Mouse (Mus musculus) right cerebral cortex, postnatal 4 days (tissue): ENCODE data around the gene Wnt9a.
A peak's percentile ranks its signal among the peaks of the same experiment; 100 is the strongest.
"Not testable (repeated sequence)": the region's sequence is repeated elsewhere in the genome, so short reads cannot be mapped to it uniquely, and the experiment has no call there.

Experiments used
- DNase-seq: peaks from one replicate; pipeline ENCODE4 v3.0.0-alpha.2; 2022

Gene Wnt9a

GRCm38 (mm10) chr11:59306461-59307421 lies at the start of gene Wnt9a:
TSS of gene Wnt9a (plus strand) at chr11:59306928.
- DNase-seq = peak; percentile 43

GRCm38 (mm10) chr11:59259647-59260046 lies 47.1 kb upstream of the Wnt9a start:
- DNase-seq = no peak

GRCm38 (mm10) chr11:59260706-59261493 lies 45.8 kb upstream of the Wnt9a start:
- DNase-seq = no peak

- no peak for DNase-seq
These were observed 44.4 kb upstream of the Wnt9a start for GRCm38 (mm10) chr11:59262308-59262707.

GRCm38 (mm10) chr11:59263870-59264563 lies 42.7 kb upstream of the Wnt9a start:
- DNase-seq = peak; percentile 68

GRCm38 (mm10) chr11:59264593-59264992 lies 42.1 kb upstream of the Wnt9a start:
- no peak for DNase-seq

GRCm38 (mm10) chr11:59265154-59265813 lies 41.4 kb upstream of the Wnt9a start:
- no peak for DNase-seq

GRCm38 (mm10) chr11:59266727-59267126 lies 40.0 kb upstream of the Wnt9a start:
- no peak for DNase-seq

- no peak for DNase-seq
These were observed 32.5 kb upstream of the Wnt9a start for GRCm38 (mm10) chr11:59274184-59274583.

- DNase-seq = no peak
These were observed 29.9 kb upstream of the Wnt9a start for GRCm38 (mm10) chr11:59276877-59277276.

GRCm38 (mm10) chr11:59278047-59278446 lies 28.7 kb upstream of the Wnt9a start:
- DNase-seq = no peak

GRCm38 (mm10) chr11:59282111-59282510 lies 24.6 kb upstream of the Wnt9a start:
- DNase-seq = no peak

GRCm38 (mm10) chr11:59282933-59283332 lies 23.8 kb upstream of the Wnt9a start:
- peak; percentile 65 for DNase-seq

- DNase-seq = no peak
These were observed 22.6 kb upstream of the Wnt9a start for GRCm38 (mm10) chr11:59284146-59284545.

- no peak for DNase-seq
These were observed 17.0 kb upstream of the Wnt9a start for GRCm38 (mm10) chr11:59289706-59290105.

- DNase-seq = no peak
These were observed 15.9 kb upstream of the Wnt9a start, which contains the start of gene Wnt3a for GRCm38 (mm10) chr11:59290702-59291303. TSS of gene Wnt3a (minus strand) at chr11:59290752.

- DNase-seq = peak; percentile 50
These were observed 13.1 kb upstream of the Wnt9a start for GRCm38 (mm10) chr11:59293616-59294015.

GRCm38 (mm10) chr11:59297941-59298340 lies 8.8 kb upstream of the Wnt9a start:
- DNase-seq = peak; percentile 68

GRCm38 (mm10) chr11:59300185-59300584 lies 6.5 kb upstream of the Wnt9a start:
- peak; percentile 49 for DNase-seq

- not testable (repeated sequence) for DNase-seq
These were observed 5.7 kb upstream of the Wnt9a start for GRCm38 (mm10) chr11:59301053-59301452.

- DNase-seq = peak; percentile 84
These were observed 3.8 kb upstream of the Wnt9a start for GRCm38 (mm10) chr11:59302700-59303569.
